Mouse (Mus musculus): Measurements from ENCODE around the gene Prpsap2.
"Not testable (repeated sequence)": the region's sequence is repeated elsewhere in the genome, so short reads cannot be mapped to it uniquely, and the experiment has no call there.

Prpsap2 gene

DNA sequence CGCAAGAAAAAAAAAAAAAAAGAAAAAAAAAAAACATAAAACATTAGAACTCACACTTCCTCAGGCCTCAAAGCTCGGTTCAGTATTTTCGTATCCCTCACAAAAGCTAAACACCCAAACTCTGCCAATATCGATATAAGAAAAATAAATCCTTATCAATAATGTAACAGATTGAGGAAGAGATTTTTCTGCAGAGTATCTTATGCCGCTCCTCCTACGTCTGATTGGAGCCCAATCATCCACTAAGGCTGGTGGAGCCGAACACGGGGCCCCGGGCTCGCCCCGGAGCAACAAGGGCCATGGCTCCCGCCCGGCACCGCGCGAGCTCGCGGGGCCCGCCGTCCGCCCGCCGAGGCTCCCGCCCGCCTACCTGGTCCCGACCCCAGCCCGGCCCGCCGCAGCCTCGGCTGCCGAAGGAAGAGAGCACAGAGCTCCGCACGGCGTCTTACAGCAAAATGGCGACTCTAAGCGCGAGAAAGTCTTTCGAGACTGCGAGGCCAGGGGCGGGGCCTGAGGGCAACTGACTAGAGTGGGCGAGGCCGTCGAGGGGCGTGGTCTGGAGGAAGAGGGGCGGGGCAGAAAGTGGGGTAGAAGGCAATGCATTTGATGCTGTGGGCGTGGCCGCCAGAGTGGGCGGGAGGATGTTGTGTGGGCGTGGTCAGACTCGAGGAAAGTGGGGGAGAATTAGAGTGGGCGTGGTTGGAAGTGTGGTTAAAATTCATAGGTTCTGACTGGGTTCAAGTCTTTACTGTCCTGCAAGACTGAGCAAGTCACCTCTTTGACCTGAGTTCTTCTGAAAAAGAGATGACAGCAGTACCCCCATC lies at the start of gene Prpsap2:
Gene Prpsap2 (minus strand): TSS at position 505 of the 824 bp plus-strand sequence.
- DNase-seq (ENCODE audit: low spot score in 2 of 2): peak; percentile 98 to 100

DNA sequence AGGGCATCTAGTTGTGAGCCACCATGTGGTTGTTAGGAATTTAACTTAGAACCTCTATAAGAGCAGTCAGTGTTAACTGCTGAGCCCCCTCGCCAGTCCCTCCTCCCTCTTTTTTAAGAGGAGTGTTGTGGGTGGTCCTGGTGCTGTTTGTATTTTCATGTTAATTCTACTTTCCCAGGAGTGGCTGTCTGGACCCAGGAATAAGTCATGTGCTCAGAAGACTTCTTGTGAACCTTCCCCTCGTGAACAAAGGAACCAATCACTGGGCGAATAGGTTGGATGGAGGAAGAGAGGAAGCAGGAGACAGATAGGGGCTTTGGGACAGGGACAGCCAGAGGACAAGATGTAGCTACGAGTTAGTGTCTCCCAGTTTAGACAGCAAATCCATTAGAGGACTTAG lies 47.9 kb upstream of the Prpsap2 start:
- no peak for DNase-seq (ENCODE audit: low spot score in 2 of 2)

DNA sequence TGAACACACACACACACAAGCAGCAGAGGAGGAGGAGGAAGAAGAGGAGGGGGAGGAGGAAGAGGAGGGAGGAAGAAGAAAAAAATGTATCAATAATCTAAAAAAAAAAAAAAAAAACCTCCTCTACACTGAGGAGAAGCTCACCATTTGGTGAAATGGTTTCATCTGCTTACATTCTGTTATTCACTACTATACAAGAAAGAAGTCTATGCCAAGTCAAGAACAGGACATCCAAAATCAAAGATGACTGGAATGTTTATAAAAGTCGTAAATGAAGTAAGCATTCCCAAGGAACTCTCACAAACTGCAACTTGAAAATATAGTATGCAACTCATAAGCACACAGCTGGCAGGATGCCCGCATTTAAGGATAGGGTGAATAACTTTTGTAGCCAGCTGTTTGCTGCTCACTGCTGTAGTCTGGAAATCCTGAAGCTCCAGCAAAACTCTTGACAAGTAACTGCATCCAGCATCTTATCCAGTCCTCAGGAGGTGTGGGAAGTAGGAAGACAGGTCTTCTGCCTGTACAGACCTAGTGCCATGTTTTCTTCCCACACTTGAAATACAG lies 46.7 kb upstream of the Prpsap2 start:
- no peak for DNase-seq (ENCODE audit: low spot score in 2 of 2)

DNA sequence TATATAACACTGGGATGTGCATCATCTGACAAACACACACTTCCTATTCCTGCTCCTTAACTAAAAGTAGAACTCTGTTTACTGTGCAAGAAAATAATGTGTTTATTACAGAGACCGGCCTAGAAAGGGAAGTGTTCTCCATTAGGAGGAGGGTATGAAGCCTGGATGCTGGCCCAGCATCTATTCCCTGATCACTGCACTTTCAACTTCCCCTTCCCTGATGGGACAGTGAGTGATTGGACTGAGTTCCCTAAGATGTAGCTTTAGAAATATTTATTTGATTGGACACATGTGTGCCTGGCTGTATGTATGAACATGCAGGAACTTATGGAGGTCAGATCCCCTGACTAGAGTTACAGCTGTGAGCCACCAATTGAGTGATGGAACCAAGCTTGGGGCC lies 31.6 kb upstream of the Prpsap2 start:
- DNase-seq (ENCODE audit: low spot score in 2 of 2): no peak

DNA sequence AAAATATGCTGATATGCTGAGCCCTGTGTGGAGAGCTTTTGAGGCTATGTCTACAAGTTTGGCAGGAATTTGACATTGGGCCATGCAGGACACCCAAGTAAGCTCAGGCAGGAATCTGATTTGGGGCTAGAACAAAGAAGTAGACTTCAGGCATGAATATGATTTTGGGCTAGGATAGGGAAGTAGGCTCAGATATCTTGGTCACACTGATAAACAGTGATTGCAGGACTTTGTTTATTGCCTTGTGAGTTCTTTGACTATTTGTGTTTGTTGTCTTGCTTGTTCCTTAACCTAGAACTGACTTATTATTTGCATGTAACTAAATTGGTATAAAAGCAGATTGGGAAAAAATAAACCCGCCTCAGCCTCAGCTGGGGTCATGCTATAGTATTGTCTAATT lies 26.7 kb upstream of the Prpsap2 start:
- DNase-seq (ENCODE audit: low spot score in 2 of 2): no peak

DNA sequence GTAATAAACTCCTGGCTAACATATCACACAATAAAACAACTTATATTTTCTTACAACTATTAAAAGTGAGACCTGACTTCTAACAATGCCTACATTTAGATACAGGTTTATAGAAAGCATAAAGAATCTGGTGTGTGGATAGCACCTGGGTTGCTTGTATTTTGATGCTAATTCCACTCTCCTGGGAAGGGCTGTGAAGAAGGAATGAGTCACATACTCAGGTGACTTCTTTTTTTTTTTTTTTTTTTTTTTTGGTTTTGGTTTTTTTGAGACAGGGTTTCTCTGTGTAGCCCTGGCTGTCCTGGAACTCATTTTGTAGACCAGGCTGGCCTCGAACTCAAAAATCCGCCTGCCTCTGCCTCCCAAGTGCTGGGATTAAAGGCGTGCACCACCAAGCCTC lies 20.6 kb upstream of the Prpsap2 start:
- DNase-seq (ENCODE audit: low spot score in 2 of 2): not testable (repeated sequence)

DNA sequence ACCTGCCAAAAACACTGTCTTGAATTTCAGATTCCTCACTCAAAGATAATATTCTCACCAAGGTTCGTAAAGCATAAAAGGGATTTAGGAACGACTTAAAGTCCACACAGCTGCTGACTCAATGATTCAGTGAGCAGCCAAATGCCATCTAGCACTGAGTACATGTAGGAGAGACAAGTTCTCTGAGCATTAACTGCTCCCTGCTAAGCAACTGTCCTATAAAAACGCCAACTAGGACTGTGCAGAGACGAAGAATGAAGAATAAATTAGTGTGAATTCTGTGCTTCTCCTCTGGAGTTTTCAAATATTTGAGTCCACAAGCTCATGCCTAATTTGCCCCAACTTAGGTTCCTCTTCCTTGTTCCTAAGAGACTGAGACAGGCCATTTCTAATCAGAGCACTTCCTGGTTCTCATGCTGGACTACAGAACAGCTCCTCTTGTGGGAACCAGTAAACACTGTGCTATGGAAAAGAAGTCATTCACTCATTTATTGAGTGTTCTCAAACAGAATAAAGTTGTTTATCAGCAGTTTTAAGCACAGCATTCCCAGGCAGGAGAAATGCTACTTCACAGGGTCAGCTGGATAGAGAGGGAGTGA lies 12.8 kb upstream of the Prpsap2 start:
- DNase-seq (ENCODE audit: low spot score in 2 of 2): no peak

DNA sequence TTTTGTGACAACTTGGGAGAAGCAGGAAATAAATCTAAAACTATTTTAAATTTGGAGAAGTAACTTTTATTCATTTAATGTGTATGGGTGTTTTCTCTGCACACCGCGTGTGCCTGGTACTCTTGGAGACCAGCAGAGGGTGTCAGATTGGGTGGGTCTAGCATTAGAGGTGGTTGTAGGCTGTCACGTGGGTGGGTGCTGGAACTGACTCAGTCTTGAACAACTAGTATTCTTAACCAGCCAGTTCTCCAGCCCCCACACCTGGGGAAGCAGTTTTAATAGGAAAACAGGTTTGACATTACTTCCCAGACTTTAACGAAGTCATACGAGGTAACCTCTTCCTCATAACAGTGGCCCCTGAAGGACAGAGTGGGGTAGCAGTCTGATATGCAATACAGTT lies 1.4 kb downstream of the Prpsap2 start:
- DNase-seq (ENCODE audit: low spot score in 2 of 2): no peak

DNA sequence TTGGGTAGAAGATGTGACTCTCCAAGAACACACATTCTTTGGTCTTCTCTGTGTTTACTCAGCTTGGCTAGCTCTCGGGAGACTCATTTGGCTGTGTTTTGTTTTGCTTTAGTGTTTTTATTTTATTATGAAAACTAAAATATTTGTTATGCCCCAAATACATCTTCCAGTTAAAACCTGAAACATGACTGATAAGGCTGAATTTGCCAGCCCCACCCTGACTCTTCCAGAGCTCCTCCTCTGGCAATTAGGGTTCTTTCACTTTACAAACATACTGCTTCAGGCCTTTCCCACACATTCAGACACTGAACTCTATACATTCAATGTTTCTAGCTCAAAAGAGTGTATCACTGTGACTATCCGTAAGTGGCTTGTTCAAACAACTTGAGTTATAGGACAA lies 4.7 kb downstream of the Prpsap2 start:
- no peak for DNase-seq (ENCODE audit: low spot score in 2 of 2)

DNA sequence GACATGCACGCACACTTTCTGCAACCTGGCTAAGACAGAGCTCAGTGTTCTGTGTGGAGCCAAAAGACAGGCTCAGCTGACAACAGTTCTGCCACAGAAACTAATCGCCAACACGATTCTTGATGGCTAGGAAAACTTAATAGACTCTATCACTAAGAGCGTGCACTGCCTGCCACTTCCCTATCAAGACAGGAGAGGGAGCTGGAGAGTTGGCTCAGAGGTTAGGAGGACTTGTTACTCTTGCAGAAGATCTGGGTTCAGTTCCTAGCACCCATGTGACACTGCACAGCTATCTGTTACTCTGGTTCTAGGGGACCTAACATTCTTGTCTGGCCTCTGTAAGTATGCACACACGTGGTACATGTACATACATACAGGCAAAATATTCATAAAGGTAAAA lies 10.3 kb downstream of the Prpsap2 start:
- DNase-seq (ENCODE audit: low spot score in 2 of 2): no peak

DNA sequence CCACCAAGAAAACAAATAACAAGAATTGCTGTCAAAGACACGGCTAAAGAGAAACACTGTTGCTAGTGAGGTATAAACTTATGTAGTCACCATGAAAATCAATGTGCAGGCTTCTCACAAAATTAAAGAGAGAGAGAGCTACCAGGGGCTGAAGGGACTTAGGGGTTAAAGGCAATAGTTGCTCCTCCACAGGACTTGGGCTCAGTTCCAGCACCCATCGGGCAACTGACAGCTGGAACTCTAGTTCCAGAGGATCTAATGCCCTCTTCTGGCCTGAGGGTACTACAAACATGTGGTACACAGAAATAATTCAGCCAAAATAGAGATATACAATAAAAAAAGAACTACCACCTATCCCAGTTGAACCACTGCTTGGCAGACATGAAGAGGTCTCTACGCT lies 14.7 kb downstream of the Prpsap2 start:
- DNase-seq (ENCODE audit: low spot score in 2 of 2): no peak

DNA sequence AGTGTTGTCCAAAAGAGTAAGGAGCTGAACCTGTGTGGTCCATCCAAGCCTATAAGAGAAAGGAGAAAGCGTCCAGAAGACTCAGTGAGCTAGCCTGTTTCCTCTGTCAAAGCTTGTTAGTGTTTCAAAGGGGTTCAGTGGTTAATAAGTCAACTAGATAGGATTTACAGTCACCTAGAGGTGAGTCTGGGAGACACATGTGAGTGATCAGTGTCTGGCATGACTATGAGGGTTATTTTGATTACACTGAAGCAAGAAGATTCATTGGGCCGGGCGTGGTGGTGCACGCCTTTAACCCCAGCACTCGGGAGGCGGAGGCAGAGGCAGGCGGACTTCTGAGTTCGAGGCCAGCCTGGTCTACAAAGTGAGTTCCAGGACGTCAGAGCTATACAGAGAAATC lies 16.1 kb downstream of the Prpsap2 start:
- no peak for DNase-seq (ENCODE audit: low spot score in 2 of 2)

DNA sequence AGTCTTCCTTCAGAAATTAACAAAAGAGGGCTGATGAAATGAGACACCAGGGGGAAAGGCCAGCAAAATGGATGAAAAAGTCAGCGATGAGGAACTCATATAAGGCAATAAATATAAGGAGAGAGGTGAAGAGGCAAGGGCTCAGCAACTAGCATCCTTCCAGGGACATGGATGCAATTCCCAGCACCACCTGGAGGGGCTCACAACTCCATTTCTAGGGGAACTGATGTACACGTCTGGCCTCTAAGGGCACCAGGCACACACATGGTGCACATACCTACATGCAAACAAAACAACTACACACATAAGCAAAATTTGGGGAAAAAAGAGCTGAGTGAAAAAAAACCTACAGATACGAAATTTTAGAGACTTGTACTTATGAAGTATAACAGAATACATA lies 17.4 kb downstream of the Prpsap2 start:
- no peak for DNase-seq (ENCODE audit: low spot score in 2 of 2)

DNA sequence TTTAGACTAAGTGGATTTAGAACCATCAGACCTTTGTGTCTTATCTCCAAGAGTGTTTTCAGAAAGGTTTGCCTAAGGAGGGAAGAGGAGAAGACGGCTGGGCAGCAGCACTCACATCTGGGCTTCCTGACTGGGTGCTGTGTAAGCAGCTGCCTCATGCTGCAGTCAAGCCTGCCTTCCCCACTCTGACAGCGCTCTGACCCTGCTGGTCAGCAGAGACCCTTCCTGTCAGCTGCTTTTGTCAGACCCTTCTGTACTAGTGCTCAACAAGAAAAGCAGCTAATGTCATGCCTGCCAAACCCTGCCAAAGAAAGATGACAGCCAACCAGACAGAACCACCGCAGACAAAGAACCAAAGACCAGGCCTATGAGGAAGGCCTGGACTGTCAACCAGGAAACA lies 18.1 kb downstream of the Prpsap2 start:
- DNase-seq (ENCODE audit: low spot score in 2 of 2): no peak

DNA sequence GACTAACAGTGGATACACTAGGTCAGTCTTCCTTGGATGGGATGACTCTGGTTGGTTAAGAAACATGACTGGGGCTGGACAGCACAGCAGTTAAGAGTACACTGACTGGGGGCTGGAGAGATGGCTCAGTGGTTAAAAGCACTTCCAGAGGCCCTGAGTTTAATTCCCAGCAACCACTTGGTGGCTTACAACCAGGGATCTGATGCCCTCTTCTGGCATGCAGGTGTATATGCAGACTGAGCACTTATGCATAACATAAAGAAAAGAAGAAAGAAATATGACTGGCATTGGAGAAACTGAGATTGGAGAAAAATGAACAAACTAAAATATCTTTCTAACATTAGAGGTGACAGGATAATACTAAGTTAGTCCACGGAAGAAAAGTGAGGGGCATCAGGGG lies 21.4 kb downstream of the Prpsap2 start:
- no peak for DNase-seq (ENCODE audit: low spot score in 2 of 2)

DNA sequence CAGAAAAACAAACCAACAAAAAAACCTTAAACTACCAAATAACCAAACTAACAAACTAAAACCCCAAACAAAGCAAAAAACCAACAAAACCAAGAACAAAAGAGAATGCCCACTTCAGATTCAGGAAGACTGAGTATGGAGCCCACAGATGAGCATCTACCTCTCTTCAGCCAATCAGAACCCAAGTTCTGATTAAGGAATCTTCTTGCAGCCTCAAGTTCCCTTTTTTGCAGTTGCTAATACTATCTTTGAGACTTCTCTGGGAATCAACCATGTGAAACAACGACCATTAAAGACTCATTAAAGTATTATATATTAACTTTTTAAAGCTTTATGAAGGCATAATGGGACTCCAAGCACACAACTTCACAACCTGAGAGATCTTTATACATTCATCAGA lies 24.6 kb downstream of the Prpsap2 start:
- no peak for DNase-seq (ENCODE audit: low spot score in 2 of 2)

DNA sequence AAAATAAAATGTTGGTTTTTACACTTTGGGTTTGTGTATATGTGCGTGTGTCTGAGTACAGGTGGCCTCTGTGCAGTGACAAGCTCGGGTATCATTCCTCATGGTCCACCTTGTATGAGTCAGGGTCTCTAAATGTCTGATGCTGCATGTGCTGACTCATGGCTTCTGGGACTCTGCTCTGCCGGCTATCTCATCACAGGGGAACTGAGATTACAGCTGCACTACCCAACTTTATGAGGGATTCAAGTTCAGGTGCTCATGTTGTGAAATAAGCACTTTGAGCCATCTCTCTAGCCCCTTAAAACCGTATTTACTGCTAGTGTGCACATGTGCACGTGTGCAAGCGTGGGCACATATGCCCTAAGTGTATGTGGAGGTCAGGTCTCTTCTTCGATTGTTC lies 29.2 kb downstream of the Prpsap2 start:
- DNase-seq (ENCODE audit: low spot score in 2 of 2): no peak

DNA sequence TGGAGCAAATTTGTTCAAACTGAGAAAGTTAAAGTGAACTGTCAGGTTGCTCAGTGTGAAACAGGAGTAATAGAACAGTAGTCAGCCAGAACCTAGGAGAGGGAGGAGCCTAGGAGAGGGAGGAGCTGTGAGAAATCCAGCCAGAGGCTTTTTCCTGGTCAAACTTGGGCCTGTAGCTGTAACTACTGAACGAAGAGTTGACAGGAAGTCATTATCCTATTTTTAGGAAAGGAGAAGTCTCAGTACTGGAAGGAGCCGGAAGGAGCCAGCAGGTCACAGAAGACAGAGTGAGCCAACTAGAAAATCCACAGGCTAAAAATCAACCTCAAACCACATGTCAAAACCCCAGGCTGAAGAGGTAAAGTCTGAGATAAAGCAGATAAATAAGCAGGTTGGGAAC lies 33.9 kb downstream of the Prpsap2 start:
- DNase-seq (ENCODE audit: low spot score in 2 of 2): no peak

DNA sequence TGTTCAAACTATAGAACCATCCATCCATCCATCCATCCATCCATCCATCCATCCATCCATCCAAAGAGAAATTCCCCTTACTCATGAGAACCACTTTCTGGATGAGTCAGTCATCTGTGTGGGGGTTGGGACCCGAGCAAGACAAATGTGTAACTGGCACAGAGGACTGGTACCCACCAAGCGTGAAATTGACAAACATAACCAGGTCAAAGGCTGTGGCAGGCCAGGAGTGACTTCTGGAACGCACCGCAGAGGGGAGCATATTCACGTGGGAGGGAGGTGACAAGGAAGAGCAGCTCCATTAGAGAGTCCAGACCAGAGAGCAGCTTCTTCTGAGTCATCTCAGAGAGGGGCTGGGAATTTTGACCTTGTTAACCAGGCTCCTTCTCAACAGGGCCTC lies 39.8 kb downstream of the Prpsap2 start:
- no peak for DNase-seq (ENCODE audit: low spot score in 2 of 2)

DNA sequence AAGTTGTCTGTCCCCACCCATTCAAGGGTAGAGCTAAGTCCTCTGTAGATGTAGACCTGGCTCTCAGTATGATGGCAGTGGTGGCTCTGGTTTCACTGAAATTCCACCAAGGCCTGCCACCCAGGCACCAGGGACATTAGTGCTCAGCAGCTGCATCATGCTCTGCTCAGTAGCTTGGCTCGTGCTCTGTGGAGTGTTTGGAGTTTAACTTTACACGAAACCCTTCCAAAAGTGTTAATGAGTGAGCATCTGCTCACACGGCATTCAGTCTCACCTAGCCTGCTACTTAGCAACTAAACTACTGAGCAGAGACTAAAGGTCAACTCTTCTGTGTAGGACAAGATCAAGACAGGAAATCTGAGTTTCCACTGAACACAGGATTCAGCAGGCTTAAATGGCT lies 41.3 kb downstream of the Prpsap2 start, which contains the start of gene Slc5a10:
Gene Slc5a10 (minus strand): TSS at position 191 of the 400 bp plus-strand sequence.
- DNase-seq (ENCODE audit: low spot score in 2 of 2): no peak

DNA sequence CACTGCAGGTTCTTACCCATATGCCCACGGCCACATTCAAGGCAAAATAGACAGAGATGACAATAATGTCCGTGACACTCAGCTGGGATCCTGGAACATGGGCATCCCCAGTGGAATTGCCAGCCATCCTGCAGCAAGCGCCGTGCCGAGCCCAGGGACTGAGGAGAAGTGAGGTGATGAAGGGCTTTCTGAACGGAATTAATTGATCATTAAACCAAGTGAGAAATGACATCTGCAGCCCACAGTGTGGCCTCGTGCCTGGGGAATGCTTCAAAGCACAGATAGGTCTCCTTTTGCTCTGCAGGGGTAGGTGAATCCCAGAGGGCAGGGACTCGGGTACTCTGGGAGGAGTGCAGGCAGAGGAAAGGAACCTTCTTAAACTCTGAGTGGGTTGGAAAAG lies 42.1 kb downstream of the Prpsap2 start:
- no peak for DNase-seq (ENCODE audit: low spot score in 2 of 2)

DNA sequence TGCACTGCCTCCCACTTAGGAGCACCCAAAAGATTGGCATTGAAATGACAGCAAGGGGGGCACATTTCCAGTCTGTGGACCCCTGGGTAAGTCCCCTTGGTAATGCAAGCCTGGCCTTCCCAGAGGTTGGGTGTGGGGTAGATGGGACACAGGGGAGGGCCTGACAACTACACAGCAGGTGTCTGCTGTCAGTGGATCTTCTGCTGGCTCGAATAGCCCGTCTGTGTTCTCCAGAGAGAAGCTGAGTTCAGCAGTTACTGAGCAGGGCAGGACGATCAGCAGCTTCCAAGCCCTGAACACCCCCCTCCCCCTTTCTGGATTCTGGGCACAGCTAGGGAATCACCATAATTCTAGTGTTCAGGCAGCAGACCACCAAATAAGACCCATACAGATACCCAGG lies 42.5 kb downstream of the Prpsap2 start:
- no peak for DNase-seq (ENCODE audit: low spot score in 2 of 2)

DNA sequence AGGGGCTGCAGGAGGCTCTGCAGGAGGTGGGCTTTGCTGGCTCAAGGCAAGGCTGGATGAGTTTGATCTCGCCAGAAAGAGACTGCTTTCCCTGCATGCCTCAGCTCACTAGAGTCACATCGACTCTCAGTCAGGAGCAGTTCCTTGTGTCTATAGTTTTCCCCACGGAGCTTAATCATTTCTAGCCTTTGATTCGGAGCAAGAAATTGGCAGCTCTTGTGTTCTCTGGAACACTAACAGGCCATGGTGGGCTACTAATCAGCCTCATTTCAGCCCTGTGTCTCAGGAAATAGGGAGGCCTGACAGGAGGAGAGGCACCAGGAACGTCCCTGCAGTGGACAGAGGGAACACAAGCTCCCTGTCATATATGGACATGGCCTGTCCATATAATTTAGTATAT lies 43.9 kb downstream of the Prpsap2 start:
- no peak for DNase-seq (ENCODE audit: low spot score in 2 of 2)

All from urinary bladder, adult 18-20 months (tissue).